9 mouse cellular contexts compared by ENCODE assay signal in genomic region chr2:148442710-148443109, GRCm38 (mm10). TPM values are rescaled to one million over a fixed set of nuclear protein-coding genes. Genes with fewer than 3 reads are reported as not detected.
DNase-seq lines count a peak whose midpoint lies in the region; ATAC-seq lines count a peak whose summit lies in the region.
"Had no signal": no experiment of that assay in that cellular context is flagged by ENCODE, and none has a peak within 500 bp of the region (broad histone marks: within the 10 kb centered on the region; RNA-seq: fewer than 3 reads in every experiment).

No protein-coding gene starts in this region.

- no peaks in the 10 kb centered on the region for H3K27me3 ChIP-seq in heart, embryonic 11.5 days (ENCODE audit: control insufficient read depth, insufficient read depth, low read length)
- H3K27me3 ChIP-seq in liver, embryonic 11.5 days (replicated peaks; ENCODE audit: control insufficient read depth, insufficient read depth, low read length), result no peaks in the 10 kb centered on the region
- H3K27me3 ChIP-seq: CH12.LX had no signal

- no peak for DNase-seq in heart, adult 8-10 months (ENCODE audit: low spot score)
- peak; percentile 13 to 17 for DNase-seq in spleen, postnatal 10 days (ENCODE audit: low spot score in 2 of 2)
- DNase-seq in spleen, adult 12 weeks (ENCODE audit: low spot score), result no peak
- DNase-seq in liver, embryonic 11.5 days (ENCODE audit: low spot score), result no peak
- no peak for DNase-seq in retina, postnatal 1 day

- H3K27ac ChIP-seq in heart, embryonic 11.5 days (ENCODE audit: low read depth, low read length), result peak overlapping the region; percentile 82
- peak overlapping the region; percentile 25 for H3K27ac ChIP-seq in liver, embryonic 11.5 days (ENCODE audit: low read depth, low read length)

- H3K36me3 ChIP-seq in heart, embryonic 11.5 days (ENCODE audit: control insufficient read depth, insufficient read depth, low read length), result no peaks in the 10 kb centered on the region
- H3K36me3 ChIP-seq in liver, embryonic 11.5 days (ENCODE audit: control insufficient read depth, insufficient read depth, low read length), result no peaks in the 10 kb centered on the region

- WGBS in heart, embryonic 11.5 days (ENCODE audit: insufficient replicate concordance), result 80% methylated on average over 4 of the region's 4 CpGs
- 63% methylated on average over 4 of the region's 4 CpGs for WGBS in liver, embryonic 11.5 days

- no peak for ATAC-seq in heart, embryonic 11.5 days (replicated peaks; ENCODE audit: insufficient number of reproducible peaks, low FRiP score, low TSS enrichment)
- ATAC-seq in liver, embryonic 11.5 days (replicated peaks; ENCODE audit: low FRiP score), result no peak
- no peak for ATAC-seq in monocyte, adult 5-6 weeks (replicated peaks; ENCODE audit: insufficient number of reproducible peaks, low FRiP score, low TSS enrichment, poor library complexity, severe bottlenecking)
- ATAC-seq in CD4-positive, CD25-positive, alpha-beta regulatory T cell, adult 4 months, result no peak

- H3K9me3 ChIP-seq in heart, embryonic 11.5 days (replicated peaks; ENCODE audit: control insufficient read depth, low read length), result no peaks in the 10 kb centered on the region
- no peaks in the 10 kb centered on the region for H3K9me3 ChIP-seq in liver, embryonic 11.5 days (ENCODE audit: control insufficient read depth, low read length)

- H3K4me3 ChIP-seq in heart, embryonic 11.5 days (ENCODE audit: low read depth, low read length), result peak overlapping the region; percentile 35
- H3K4me3 ChIP-seq in liver, embryonic 11.5 days (ENCODE audit: low read depth, low read length), result peak overlapping the region; percentile 31

- H3K9ac ChIP-seq in heart, embryonic 11.5 days (ENCODE audit: low read depth, low read length), result peak overlapping the region; percentile 44
- H3K9ac ChIP-seq in liver, embryonic 11.5 days (ENCODE audit: low read depth, low read length), result peak overlapping the region; percentile 9; the same call in 1 of the 2 replicates

- peaks cover 4% of the 10 kb centered on the region; the same call in 1 of the 2 replicates for H3K4me1 ChIP-seq in heart, embryonic 11.5 days (ENCODE audit: control insufficient read depth, insufficient read depth, low read length)
- peaks cover 6% of the 10 kb centered on the region; the same call in 1 of the 2 replicates for H3K4me1 ChIP-seq in liver, embryonic 11.5 days (replicated peaks; ENCODE audit: control insufficient read depth, insufficient read depth, low read length)

- H3K4me2 ChIP-seq in heart, embryonic 11.5 days, result peak overlapping the region; percentile 56
- H3K4me2 ChIP-seq in liver, embryonic 11.5 days, result peak overlapping the region; percentile 41

RNA-seq across cellular contexts. Expression of gene Cd93, which starts 0.7 kb away (rescaled TPM):
- 22.9 and 23.1 TPM in 2 replicates for polyA plus RNA-seq in heart, embryonic 11.5 days (2014; fragmentation: Nextera tagmentation; extraction: Ambion mirVana)
- total RNA-seq in heart, adult 8-10 months (2022), result 10 to 100 TPM; 30.6 to 48.2 (median 40.0) TPM
- polyA plus RNA-seq in liver, embryonic 11.5 days (2014; fragmentation: Nextera tagmentation; extraction: Ambion mirVana), result 4.6 and 5.0 TPM in 2 replicates
- total RNA-seq in monocyte, adult 5-6 weeks (2017), result 4.8 to 5.9 TPM (median 4.9 TPM) in 3 replicates
- under 1 TPM in 1 of 2 experiments, not detected in 1; 0.13 TPM for polyA plus RNA-seq in CD4-positive, CD25-positive, alpha-beta regulatory T cell, adult 4 months (2017; shearing (Covaris generic))

RNA-seq across cellular contexts. Expression of gene Thbd, which starts 34.7 kb away (rescaled TPM):
- 18.5 and 19.2 TPM in 2 replicates for polyA plus RNA-seq in heart, embryonic 11.5 days (2014; fragmentation: Nextera tagmentation; extraction: Ambion mirVana)
- 10 to 100 TPM; 34.5 to 51.7 (median 43.7) TPM for total RNA-seq in heart, adult 8-10 months (2022)
- 4.6 and 5.2 TPM in 2 replicates for polyA plus RNA-seq in liver, embryonic 11.5 days (2014; fragmentation: Nextera tagmentation; extraction: Ambion mirVana)
- 64.1 to 101 TPM (median 81.2 TPM) in 3 replicates for total RNA-seq in monocyte, adult 5-6 weeks (2017)
- under 1 TPM in 1 of 2 experiments, not detected in 1; 0.08 TPM for polyA plus RNA-seq in CD4-positive, CD25-positive, alpha-beta regulatory T cell, adult 4 months (2017; shearing (Covaris generic))
- total RNA-seq: CH12.LX had no signal

RNA-seq across cellular contexts. Expression of gene Sstr4, which starts 47.6 kb away (rescaled TPM):
- 1.2 and 1.7 TPM in 2 replicates for polyA plus RNA-seq in heart, embryonic 11.5 days (2014; fragmentation: Nextera tagmentation; extraction: Ambion mirVana)
- total RNA-seq in heart, adult 8-10 months (2022), result 1 to 10 TPM in 3 of 4 experiments, under 1 TPM in 1; 0.98 to 1.8 (median 1.3) TPM
- 0.42 and 0.43 TPM in 2 replicates for polyA plus RNA-seq in liver, embryonic 11.5 days (2014; fragmentation: Nextera tagmentation; extraction: Ambion mirVana)
- 5.5 to 10.3 TPM (median 8.7 TPM) in 3 replicates for total RNA-seq in monocyte, adult 5-6 weeks (2017)
- polyA plus RNA-seq in CD4-positive, CD25-positive, alpha-beta regulatory T cell, adult 4 months (2017; shearing (Covaris generic)), result not detected
- total RNA-seq: CH12.LX had no signal

Comparison
In these comparisons a context has a peak if more than half of its experiments do, and no peak if none do; other contexts are left out.
1. DNase-seq: peak in spleen, postnatal 10 days (2 of 2); none in heart, adult 8-10 months (single experiment), spleen, adult 12 weeks (single experiment), liver, embryonic 11.5 days (single experiment) and retina, postnatal 1 day (single experiment).